Mouse (Mus musculus) adrenal gland, postnatal 25 days (tissue): ENCODE results near the gene Mertk. TPM values are rescaled to one million over a fixed set of nuclear protein-coding genes. Genes with fewer than 3 reads are reported as not detected.

ENCODE experiments used
- DNase-seq: peaks from one replicate; pipeline ENCODE4 v3.0.0; 2021; ENCODE audit warnings: mixed read lengths
- total RNA-seq: library from RNA; stranded (reverse); gene quantifications from 2 replicates; pipeline ENCODE4 v1.2.3, GENCODE M21; 2021

Gene Mertk
- total RNA-seq, 1 experiment from 2014 or later = 9.9 TPM

GRCm38 (mm10) chr2:128722106-128722710 lies 23.5 kb downstream of the Mertk start:
- no peak for DNase-seq

- DNase-seq = no peak
These were observed 27.3 kb downstream of the Mertk start for GRCm38 (mm10) chr2:128726067-128726466.

GRCm38 (mm10) chr2:128726626-128727025 lies 27.9 kb downstream of the Mertk start:
- DNase-seq = no peak

DNA sequence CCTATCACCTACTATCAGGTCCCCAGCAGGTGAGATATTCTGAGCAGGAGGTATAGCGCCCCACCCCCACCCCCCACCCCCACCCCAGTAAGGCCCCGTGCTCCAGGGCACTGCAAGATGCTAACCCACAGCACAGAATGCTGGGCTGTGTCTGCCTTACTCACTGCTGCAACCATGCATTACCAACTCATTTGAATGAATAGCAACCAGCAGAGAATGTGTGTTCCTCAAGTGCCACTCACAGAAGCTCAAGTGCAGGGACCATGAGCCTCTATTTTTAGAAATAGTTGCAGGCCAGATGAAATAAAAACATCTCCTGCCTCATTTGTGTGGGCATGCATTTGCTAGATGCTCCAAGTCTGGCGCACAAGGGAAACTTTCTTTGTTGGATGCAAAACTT lies 28.8 kb downstream of the Mertk start:
- DNase-seq = no peak

DNA sequence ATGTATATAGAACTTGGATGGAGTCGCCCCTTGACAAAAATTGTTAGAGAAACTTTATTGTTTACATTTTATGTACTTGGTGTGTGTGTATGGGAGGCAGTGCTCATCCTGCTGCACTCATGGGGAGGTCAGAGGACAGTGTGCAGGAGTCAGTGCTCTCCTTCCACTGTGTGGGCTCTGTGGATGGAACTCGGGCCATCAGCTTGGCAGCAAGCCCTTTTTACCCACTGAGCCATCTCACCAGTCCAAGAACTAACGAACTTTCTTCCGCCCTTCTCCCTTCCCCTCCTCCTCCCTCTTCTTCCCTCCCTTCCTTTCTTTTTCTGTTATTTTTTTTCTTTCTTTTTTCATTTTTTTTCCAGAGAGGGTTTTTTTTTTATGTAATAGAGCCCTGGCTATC lies 29.3 kb downstream of the Mertk start:
- no peak for DNase-seq

DNA sequence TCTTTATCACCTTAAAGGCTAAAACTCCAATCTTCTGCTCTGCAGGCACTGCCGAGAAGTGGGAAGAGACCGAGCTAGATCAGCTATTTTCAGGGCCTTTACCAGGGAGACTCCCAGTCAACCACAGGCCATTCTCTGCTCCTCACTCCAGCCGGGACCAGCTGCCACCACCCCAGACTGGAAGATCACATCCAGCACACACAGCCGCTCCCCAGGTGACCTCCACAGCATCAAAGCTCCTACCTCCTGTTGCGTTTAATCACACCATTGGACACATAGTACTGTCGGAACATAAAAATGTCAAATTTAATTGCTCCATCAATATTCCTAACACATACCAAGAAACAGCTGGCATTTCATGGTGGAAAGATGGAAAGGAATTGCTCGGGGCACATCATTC lies 30.4 kb downstream of the Mertk start:
- DNase-seq = no peak

DNA sequence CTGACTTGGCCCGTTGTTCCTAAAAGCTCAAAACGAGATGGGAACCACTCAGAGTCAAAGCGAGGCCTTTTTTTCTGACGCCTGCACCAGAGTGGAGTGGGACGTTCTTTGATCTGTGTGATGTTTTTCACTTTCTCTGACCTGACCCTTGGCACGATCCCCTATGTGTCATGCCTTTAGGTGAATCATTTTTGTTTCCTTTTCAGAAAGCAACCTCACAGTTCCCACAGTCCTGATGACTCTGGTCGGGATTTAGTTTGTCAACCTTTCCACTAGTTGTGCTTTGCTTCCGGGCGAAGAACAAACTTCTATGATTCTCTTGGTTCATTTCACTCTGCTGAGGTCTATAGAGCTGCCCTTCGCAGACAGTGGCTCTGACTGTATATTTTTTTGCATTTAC lies 32.8 kb downstream of the Mertk start:
- no peak for DNase-seq

DNA sequence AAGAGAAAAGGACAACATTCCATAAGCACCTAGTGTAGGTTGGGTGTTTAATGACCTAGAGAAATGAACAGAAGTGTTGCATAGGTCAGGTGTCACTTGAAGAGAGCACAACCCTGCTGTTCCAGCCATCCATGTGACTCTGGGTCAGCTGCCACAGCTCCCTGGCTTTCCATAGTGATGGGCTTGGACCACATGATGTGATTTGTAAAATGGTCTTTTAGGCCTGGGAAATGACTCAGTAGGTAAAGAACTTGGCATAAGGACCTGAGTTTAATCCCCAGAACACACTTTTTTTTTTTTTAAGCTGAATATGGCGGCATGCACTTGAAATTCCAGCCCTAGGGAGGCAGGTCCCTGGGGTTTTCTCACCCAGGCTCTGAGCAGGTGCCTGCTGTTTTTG lies 33.2 kb downstream of the Mertk start:
- DNase-seq = no peak

- DNase-seq = no peak
These were observed 36.3 kb downstream of the Mertk start for GRCm38 (mm10) chr2:128735089-128735488.

DNA sequence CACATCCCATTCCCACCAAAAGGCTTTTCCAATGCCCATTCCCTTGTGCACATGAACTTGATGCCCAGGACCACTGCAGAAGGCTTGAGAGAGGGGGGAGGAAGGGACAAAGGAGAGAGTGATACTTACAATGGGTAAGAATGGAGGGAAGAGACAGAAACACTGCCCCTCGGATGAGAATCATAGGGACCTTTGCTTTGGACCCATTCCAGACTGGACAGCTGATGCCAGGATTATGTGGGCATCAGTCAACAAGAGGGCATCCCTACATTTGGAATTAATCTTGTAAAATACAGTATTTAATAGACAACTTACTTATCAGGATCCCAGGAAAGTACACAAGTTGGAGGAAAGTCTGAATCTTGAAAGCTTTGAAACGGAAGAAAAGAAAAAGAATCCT lies 38.3 kb downstream of the Mertk start:
- no peak for DNase-seq

DNA sequence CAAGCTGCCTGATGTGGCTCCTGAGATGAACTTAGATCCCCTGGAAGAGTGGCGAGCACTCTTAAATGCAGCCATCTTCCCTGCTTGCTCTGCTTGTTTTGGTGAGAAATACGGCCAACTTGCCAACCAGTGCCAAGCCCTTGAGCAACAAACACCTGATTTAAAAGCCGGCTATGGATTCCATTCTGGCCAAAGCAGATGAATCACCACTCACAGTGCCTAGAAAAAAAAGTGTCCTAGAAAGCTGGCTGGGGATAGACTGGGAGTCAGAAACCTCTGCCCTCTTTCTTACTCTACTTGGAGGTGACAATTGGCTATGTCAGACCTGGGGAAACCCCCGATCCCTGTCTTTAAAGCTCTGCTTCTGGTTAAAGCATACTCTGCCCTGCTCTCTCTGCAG lies 39.0 kb downstream of the Mertk start:
- peak; percentile 40 for DNase-seq

GRCm38 (mm10) chr2:128738725-128739258 lies 40.0 kb downstream of the Mertk start:
- peak; percentile 52 for DNase-seq

DNA sequence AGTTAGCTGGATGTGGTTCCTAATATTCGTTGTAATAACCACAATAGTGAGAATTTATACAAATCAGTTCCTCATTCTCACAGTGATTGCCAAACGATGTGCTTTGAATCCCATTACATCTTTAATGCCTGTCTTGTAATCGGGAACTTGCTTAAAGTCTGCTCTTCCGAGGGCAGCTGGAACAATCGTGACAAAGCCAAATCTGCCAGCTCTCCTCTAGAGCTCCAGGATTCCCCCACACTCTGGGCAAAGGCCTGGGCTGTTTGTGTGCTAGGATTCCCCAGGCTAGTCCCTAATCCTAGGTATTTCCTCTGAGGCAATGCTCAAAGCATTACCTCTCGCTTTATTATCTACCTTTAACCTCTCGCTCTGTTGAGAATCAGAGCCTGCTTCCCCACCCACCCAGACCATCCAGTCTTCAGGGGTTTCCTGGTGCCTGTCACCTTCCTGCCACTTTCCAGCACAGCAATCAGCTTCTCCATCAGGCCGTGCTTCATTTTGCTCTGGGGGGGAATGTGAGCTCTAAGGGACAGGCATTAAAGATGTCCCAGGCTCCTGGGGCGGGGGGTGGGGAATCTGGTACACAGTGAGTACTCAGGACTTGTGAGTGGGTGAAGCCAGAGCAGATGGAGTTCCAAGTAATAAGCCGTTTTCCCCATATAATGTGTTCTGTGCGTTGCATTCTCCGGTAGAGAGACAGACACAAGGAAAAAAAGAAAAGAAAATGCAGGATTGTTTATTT lies 47.3 kb downstream of the Mertk start:
- no peak for DNase-seq

DNA sequence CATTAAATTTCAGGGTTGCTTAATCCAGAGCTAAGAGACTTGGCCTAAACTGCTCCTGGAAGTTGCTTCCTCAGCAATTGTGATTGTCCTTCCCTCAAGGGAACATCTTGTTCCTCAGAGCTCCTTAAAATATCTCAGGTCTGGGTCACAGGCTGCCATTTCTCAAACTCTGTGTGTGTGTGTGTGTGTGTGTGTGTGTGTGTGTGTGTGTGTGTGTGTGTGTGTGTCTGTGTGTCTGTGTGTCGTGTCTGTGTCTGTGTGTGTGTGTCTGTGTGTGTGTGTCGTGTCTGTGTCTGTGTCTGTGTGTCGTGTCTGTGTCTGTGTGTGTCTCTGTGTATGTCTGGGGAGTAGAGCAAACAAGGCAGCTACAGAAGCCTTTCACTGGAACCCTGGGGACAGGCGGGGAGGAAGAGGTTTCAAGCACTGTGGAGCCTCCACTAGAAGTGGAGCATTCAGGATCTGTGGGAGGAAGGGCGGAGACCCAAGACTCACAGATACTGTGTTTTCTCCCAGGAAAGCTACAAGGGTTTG lies 47.9 kb downstream of the Mertk start:
- no peak for DNase-seq

DNA sequence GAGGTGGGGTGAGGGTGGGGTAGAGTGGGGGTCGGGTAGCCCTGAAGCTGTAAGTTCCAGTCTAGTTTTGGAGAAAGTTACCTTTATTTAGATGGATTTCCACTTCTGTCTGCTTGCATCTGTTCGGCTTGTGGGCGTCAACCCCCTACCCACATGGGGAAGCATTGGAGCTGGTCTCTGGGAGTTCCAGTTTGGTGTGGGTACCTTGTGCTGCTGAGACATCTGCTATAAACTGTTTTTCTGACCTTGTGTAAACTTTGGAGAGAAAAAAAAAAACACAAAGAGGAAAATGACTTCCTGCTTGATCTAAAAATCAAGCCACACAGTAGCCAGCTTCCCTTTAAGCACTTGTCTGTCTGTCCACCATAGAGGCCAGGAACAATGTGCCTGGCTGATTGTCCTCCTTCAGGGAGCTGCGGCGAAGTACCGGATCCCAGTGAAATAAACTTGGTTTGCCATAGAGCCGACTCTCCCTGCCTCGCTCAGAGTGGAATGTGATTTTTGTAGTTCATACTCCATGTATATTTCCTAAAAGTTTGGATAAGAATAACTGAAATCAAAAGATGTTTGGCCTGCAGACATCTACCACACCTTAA lies 48.8 kb downstream of the Mertk start:
- no peak for DNase-seq

GRCm38 (mm10) chr2:128748171-128748570 lies 49.4 kb downstream of the Mertk start:
- no peak for DNase-seq

- DNase-seq = no peak
These were observed 52.3 kb downstream of the Mertk start for GRCm38 (mm10) chr2:128751030-128751429.

GRCm38 (mm10) chr2:128753295-128753873 lies 54.6 kb downstream of the Mertk start:
- DNase-seq = no peak

GRCm38 (mm10) chr2:128755149-128755691 lies 56.5 kb downstream of the Mertk start:
- no peak for DNase-seq

- no peak for DNase-seq
These were observed 60.1 kb downstream of the Mertk start for GRCm38 (mm10) chr2:128758724-128759340.

- DNase-seq = no peak
These were observed 63.3 kb downstream of the Mertk start for GRCm38 (mm10) chr2:128762008-128762407.

DNA sequence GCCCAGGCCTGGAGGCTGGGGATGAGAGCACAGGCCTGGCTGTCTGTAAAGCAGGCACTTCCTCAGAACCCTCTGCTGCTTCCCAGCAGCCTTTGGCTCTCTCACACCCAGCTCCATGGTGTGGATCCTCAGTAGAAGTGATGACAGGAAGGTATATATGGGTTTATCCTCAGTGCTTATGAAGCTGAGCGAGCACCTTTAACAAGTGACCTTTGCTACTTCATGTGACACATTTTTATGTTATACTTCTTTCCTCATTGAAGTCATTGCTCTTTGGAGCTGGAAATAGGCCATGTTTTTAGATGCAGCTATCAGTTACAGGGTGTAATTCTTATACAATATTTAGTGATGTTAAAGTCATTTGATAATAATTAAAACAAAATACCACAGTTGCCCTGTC lies 67.0 kb downstream of the Mertk start:
- no peak for DNase-seq
